In the genomic region with DNA sequence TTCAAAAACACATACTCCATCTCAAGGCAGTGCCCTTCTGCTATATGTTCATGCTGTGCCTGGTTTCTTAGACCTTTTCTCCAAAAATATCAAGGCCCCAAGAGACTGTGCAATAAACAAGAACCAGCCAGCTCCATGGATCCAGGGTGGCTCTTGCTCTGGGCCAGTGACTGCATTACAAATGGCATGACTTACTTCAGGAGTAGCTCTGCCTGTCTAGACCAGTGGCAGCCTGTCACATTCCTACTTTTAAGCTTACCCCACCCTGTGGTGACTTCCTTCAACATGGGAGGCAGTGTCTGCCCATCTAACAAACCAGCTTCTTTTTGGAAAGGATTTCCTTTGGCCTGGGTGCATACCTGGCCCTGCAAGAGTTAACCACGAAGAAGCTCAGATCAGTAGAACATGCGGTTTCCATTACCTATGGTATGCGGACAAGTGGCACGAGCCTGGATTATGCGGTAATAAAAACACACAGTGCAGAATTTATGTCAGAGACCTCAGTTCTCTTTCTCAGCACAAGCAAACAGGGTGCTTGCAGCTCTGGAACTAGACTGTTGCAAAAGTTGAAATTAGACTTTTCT, we compare ENCODE assay signal across 16 mouse cellular contexts.
DNase-seq lines count a peak whose midpoint lies in the region; ATAC-seq and TF ChIP-seq lines count a peak whose summit lies in the region.
"Had no signal": no experiment of that assay in that cellular context is flagged by ENCODE, and none has a peak within 500 bp of the region (broad histone marks: within the 10 kb centered on the region; RNA-seq: fewer than 3 reads in every experiment).

No protein-coding gene starts in this region.

- no peak overlapping the region for H3K4me3 ChIP-seq in forebrain, embryonic 10.5 days
- H3K4me3 ChIP-seq in forebrain, postnatal 0 days (ENCODE audit: low read depth, low read length), result no peak overlapping the region
- H3K4me3 ChIP-seq in neural tube, embryonic 15.5 days (replicated peaks), result no peak overlapping the region
- no peak overlapping the region for H3K4me3 ChIP-seq in limb, embryonic 10.5 days
- no peak overlapping the region for H3K4me3 ChIP-seq in intestine, embryonic 16.5 days (ENCODE audit: low read length)
- H3K4me3 ChIP-seq: liver, embryonic 15.5 days had no signal

- no peak for ATAC-seq in forebrain, postnatal 0 days
- ATAC-seq in neural tube, embryonic 15.5 days (ENCODE audit: low FRiP score), result no peak
- no peak for ATAC-seq in intestine, embryonic 16.5 days

- no peak for TF ChIP-seq CTCF in forebrain, postnatal 0 days (IDR thresholded peaks at IDR 0.05; ENCODE audit: low read depth)

- H3K27ac ChIP-seq in forebrain, embryonic 10.5 days, result peak overlapping the region; percentile 72
- no peak overlapping the region for H3K27ac ChIP-seq in forebrain, postnatal 0 days (ENCODE audit: low read depth, low read length)
- H3K27ac ChIP-seq in neural tube, embryonic 15.5 days (replicated peaks), result no peak overlapping the region
- peak overlapping the region; percentile 79 for H3K27ac ChIP-seq in limb, embryonic 10.5 days
- H3K27ac ChIP-seq in intestine, embryonic 16.5 days (ENCODE audit: low read length), result no peak overlapping the region
- H3K27ac ChIP-seq: liver, embryonic 15.5 days; stomach, postnatal 0 days had no signal

- no peak overlapping the region for H3K9ac ChIP-seq in forebrain, postnatal 0 days
- no peak overlapping the region for H3K9ac ChIP-seq in neural tube, embryonic 15.5 days (replicated peaks)
- no peak overlapping the region for H3K9ac ChIP-seq in intestine, embryonic 16.5 days (ENCODE audit: low read depth, low read length)
- H3K9ac ChIP-seq: liver, embryonic 15.5 days had no signal

- H3K36me3 ChIP-seq in forebrain, embryonic 10.5 days (replicated peaks), result no peaks in the 10 kb centered on the region
- no peaks in the 10 kb centered on the region for H3K36me3 ChIP-seq in forebrain, postnatal 0 days (ENCODE audit: insufficient read depth)
- no peaks in the 10 kb centered on the region for H3K36me3 ChIP-seq in neural tube, embryonic 15.5 days
- H3K36me3 ChIP-seq in limb, embryonic 10.5 days, result no peaks in the 10 kb centered on the region
- H3K36me3 ChIP-seq in intestine, embryonic 16.5 days (ENCODE audit: control insufficient read depth, insufficient read depth, low read length), result no peaks in the 10 kb centered on the region
- H3K36me3 ChIP-seq: liver, embryonic 15.5 days had no signal

- 63% methylated on average over 5 of the region's 5 CpGs for WGBS in forebrain, embryonic 10.5 days
- 86% methylated on average over 5 of the region's 5 CpGs for WGBS in forebrain, postnatal 0 days
- 66% methylated on average over 5 of the region's 5 CpGs for WGBS in neural tube, embryonic 15.5 days
- 15% methylated on average over 5 of the region's 5 CpGs for WGBS in limb, embryonic 10.5 days
- 36% methylated on average over 5 of the region's 5 CpGs for WGBS in intestine, embryonic 16.5 days

- H3K4me2 ChIP-seq in forebrain, postnatal 0 days (ENCODE audit: low read depth), result no peak overlapping the region
- no peak overlapping the region for H3K4me2 ChIP-seq in neural tube, embryonic 15.5 days
- H3K4me2 ChIP-seq in intestine, embryonic 16.5 days (ENCODE audit: low read depth, low read length), result no peak overlapping the region
- H3K4me2 ChIP-seq: heart, embryonic 11.5 days; liver, embryonic 15.5 days had no signal

- no peaks in the 10 kb centered on the region for H3K27me3 ChIP-seq in forebrain, embryonic 10.5 days (ENCODE audit: poor library complexity, severe bottlenecking)
- no peaks in the 10 kb centered on the region for H3K27me3 ChIP-seq in forebrain, postnatal 0 days (ENCODE audit: insufficient read depth, low read length)
- no peaks in the 10 kb centered on the region for H3K27me3 ChIP-seq in neural tube, embryonic 15.5 days (replicated peaks)
- no peaks in the 10 kb centered on the region for H3K27me3 ChIP-seq in limb, embryonic 10.5 days (ENCODE audit: low read depth, poor library complexity, severe bottlenecking)
- H3K27me3 ChIP-seq in intestine, embryonic 16.5 days (replicated peaks; ENCODE audit: control insufficient read depth, insufficient read depth, low read length), result no peaks in the 10 kb centered on the region
- H3K27me3 ChIP-seq: liver, embryonic 15.5 days had no signal

- peaks cover 10% of the 10 kb centered on the region for H3K4me1 ChIP-seq in forebrain, embryonic 10.5 days
- 0 out of 2 replicates have a peak, but pooled peaks cover 4% of the 10 kb centered on the region for H3K4me1 ChIP-seq in forebrain, postnatal 0 days (ENCODE audit: insufficient read depth)
- no peaks in the 10 kb centered on the region for H3K4me1 ChIP-seq in neural tube, embryonic 15.5 days
- peaks cover 44% of the 10 kb centered on the region for H3K4me1 ChIP-seq in limb, embryonic 10.5 days
- H3K4me1 ChIP-seq in intestine, embryonic 16.5 days (ENCODE audit: control insufficient read depth, insufficient read depth, low read length), result no peaks in the 10 kb centered on the region
- H3K4me1 ChIP-seq: liver, embryonic 15.5 days had no signal

- DNase-seq in forebrain, embryonic 10.5 days (ENCODE audit: extremely low spot score, low spot score), result no peak
- no peak for DNase-seq in forebrain, postnatal 0 days
- DNase-seq in neural tube, embryonic 10.5 days (ENCODE audit: extremely low spot score, low spot score), result peak; percentile 34
- DNase-seq in limb, embryonic 10.5 days (ENCODE audit: low spot score), result peak; percentile 65
- DNase-seq in frontal cortex, postnatal 14 days (ENCODE audit: low spot score in 2 of 2), result no peak
- DNase-seq in frontal cortex, adult 2 months (ENCODE audit: extremely low spot score in 1 of 2, low spot score in 1 of 2), result no peak
- DNase-seq: cerebellum, postnatal 36 days; kidney, postnatal 14 days; lung, postnatal 36 days; retina, postnatal 1 day; thymus, postnatal 14 days had no signal

- H3K9me3 ChIP-seq in forebrain, embryonic 10.5 days, result no peaks in the 10 kb centered on the region
- H3K9me3 ChIP-seq in forebrain, postnatal 0 days (ENCODE audit: low read length), result no peaks in the 10 kb centered on the region
- no peaks in the 10 kb centered on the region for H3K9me3 ChIP-seq in neural tube, embryonic 15.5 days (replicated peaks)
- H3K9me3 ChIP-seq in limb, embryonic 10.5 days (replicated peaks), result no peaks in the 10 kb centered on the region
- no peaks in the 10 kb centered on the region for H3K9me3 ChIP-seq in intestine, embryonic 16.5 days (ENCODE audit: control insufficient read depth, low read length)
- H3K9me3 ChIP-seq: liver, embryonic 15.5 days had no signal

Comparison
In these comparisons a context has a peak if more than half of its experiments do, and no peak if none do; other contexts are left out.
1. H3K27ac ChIP-seq: peak in forebrain, embryonic 10.5 days (single experiment) and limb, embryonic 10.5 days (single experiment); none in forebrain, postnatal 0 days (single experiment), neural tube, embryonic 15.5 days (single experiment) and intestine, embryonic 16.5 days (single experiment).
2. DNase-seq: peak in neural tube, embryonic 10.5 days (single experiment) and limb, embryonic 10.5 days (single experiment); none in forebrain, embryonic 10.5 days (single experiment), forebrain, postnatal 0 days (single experiment), frontal cortex, postnatal 14 days (0 of 2) and frontal cortex, adult 2 months (0 of 2).